Mouse (Mus musculus) 3T3-L1 (cell line): ENCODE data around the gene Plekhb2.
A peak's percentile ranks its signal among the peaks of the same experiment; 100 is the strongest.

Experiments
- DNase-seq: peaks from one replicate; pipeline ENCODE4 v3.0.0-alpha.2; 2015; ENCODE audit warnings: low read depth, low spot score

The Plekhb2 gene

DNA sequence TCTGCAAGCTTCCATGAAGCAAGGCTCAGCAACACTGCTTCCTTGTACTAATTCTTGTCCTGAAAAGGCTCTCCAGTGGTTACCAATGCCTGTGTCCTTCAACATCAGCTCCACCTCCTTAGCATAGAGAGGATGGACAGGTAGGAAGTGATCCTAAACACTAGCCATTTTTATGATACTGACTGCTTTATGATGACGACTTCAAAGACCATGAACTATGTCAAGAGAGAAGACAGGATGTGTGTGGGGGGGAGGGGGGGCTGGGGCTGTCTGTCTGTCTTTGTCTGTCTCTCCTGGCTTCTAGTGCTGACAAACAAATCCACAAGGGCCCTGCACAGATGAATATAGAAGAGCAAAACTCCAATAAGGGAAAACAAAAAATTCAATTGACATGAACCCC lies 18.4 kb upstream of the Plekhb2 start:
- DNase-seq, result no peak

DNA sequence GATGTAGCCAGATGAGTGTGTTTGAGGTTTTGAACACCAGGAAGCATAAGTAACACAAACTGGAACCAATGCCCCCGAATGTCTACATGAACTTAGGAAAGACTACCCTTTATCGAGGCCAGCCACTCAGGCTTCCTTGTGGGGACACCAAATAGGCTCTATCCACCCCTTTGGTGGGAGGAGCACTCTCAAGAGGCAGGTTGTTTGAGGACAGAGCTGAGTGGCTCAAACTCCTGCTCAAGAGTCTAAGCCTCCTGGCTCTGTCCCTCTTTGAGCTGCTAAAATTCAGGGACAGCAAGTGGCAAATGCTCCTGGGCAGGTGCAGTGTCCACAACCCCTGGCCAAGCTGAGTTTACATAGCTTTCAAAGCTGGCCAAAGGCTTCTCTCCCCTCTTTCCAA lies 14.9 kb upstream of the Plekhb2 start:
- no peak for DNase-seq

DNA sequence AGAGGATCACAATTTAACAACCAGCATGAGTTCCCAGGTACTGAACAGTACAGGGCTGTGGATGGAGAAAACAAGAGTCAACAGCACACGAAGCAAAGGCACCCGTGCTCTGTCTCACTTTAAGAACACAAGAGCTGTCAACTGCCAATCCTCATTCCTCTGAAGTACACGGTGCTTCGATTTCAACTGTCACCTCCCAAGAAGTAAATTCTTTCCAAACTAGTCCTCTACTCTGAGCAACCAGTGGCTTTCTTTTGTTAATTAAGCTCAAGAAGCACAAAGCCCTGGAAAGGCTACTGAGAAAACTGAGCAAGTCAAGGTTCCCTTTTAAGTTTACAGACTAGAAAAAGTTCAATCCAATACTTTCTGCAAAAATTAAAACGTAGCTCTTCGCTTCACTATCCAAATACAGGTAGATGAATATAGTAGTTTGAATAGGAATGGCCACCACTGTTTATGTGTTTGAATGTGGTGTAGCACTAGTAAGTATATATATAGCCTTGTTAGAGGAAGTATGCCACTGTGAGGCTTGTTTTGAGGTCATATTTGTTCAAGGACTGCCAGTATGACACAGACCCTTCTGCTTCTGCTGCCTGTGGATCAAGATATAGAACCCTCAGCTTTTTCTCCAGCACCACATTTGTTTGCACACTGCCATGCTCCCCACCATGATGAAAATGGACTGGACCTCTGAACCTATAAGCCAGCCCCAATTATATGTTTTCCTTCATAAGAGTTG lies 11.7 kb upstream of the Plekhb2 start:
- DNase-seq, result no peak

DNA sequence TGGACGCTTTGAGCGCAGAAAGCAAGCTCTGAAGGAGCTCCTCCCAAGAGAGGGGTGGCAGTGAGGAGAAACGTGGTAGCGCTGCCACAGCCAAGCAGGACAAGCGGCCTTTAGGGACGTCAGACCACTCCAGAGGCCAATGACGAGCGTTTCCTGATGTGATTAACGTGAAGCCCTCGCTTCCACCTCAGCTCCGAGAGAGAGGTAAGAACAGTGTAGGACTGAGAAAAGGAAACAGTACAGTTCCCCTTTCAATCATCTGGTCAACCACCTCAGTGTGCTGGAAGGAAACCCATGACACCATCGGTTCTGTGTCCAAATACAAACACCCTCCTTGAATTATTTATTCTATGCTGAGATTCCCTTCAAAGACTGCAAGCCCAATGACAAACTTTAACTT lies 10.5 kb upstream of the Plekhb2 start:
- no peak for DNase-seq

DNA sequence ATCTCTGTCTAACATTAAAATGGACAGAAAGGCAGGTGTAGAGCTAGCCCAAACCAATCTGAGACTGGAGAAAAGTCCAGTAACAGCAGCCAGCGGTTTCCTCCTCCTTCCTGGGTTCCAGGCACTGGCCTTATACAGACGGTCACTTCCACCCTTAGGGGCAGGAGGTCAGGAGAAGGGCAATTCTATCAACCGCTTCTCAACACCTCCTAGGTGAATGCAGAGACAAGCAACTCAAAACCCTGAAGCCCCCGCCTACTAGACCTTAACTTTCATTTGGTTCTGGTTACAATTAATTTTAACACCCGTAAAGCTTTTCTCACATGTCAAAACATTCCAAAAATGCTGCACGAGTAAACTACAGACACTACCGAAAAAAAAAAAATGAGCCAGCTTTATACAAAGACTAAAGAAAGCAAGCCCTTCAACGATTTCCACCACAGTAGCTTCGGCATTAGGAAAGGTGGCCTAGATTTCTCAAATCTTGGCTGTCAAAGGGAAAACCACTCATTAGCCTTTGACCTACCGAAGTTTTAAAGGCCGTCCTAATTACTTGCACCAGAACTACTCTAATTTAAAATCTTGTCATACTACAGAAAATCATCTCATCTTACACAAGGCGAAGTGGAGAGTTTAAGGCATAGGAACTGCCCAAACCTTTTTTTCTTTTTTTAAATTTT lies 7.9 kb upstream of the Plekhb2 start:
- peak; percentile 34 for DNase-seq

DNA sequence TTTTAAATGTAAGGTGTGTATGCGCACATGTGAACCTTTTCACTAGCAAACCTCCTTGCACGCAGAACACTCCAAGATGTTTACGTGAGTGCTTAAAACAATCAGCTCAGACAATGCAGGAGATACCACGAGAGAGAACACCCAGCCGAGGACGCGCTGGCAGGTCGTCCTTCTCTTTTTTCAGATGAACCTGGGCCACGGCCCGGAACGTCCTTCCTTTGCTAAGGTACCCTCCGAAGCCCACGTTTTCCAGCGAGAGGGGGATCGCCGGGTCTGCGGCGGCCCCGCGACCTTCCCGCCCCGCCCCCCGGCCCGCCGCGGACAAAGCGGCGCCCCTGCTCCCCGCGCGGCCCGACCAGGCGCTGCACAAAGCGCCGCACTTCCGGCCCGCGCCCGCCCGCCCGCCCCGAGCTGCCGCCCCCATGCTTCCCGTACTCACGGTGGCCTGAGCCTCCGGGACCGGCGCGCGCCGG lies 7.4 kb upstream of the Plekhb2 start:
- peak; percentile 47 for DNase-seq

DNA sequence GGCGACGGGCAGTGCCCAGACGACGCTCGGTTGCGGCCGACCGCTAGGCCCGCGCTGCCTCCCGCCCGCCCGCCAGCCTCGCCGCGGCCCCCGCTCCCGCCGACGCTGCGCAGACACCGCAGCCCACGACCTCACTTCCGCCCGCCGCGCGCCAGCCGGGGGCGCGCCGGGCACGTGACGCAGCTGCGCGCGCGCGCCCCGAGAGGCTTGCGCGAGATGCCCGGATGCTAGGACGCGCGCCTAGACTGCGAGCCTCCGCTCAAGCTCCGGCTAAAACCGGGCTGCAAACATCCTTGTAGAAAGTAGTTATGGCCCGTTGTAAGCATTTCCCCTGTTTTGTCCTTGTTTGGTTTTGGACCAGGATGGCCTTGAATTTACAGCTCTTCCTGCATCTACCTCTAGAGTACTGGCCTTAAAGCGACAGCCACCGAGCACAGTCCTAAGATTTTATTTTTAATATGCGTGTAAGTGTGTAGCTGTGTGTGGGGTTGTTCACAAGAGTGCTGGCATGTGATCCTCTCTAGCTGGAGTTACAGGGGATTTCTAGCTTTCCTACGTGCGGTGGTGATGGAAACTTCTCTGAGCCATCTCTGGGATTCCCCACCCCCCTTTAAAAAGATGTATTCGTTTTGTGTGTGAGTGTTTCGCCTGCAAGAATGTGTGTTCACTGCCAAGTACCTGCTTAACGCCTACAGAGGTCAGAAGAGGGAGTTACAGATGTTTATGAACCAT lies 6.7 kb upstream of the Plekhb2 start, which contains the start of gene Fam168b:
Gene Fam168b (minus strand): TSS at position 179 of the 732 bp plus-strand sequence.
- peak; percentile 76 for DNase-seq

DNA sequence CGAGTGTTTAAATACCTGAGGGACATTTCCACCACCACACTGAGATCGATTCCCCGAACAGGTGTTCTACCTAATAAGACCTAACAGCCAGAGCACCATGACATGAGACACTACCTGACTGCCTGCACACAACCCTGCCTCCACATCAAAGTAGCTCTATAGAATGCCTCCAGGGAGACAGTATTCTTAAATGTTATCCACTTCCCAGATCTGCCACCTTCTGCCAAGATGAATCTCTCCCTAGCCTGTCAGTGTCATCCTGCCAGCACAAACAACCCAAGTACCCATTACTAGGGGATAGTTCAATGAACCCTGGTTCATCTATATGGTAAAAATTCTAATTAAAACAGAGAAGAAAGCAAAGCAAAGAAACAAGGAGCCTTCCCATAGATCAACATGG lies 2.7 kb upstream of the Plekhb2 start:
- DNase-seq, result no peak

DNA sequence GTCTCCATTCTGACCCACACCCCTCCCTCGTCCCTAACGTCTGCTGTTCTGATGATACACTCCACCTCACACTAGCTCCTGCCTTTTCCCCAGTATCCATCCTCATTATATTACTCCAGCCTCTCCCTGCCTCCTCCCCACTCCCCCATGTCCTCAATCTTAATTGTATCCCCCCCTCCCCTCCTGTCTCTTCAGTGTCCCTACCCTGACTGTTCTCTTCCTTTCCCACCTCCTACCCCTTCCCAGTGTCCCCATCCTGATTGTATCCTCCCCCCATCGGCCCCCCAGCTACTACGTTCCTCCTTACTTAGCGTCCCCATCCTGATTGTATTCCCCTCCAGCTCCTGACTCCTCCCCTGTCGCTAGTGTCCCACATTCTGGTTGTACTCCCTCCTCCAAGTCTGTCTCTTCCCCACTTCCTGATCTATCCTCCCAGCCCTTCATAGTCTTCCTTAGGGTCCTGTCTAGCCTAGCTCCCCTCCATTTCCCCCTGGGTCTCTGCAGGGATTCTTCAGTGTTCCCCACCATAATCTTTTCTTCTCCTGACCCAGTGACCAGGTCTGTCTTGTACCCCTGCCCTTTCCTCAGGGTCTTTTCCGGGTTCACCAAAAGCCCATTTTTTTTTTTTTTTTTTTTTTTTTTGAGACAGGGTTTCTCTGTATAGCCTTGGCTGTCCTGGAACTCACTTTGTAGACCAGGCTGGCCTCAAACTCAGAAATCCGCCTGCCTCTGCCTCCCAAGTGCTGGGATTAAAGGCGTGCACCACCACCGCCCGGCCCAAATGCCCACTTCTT lies 764 bp downstream of the Plekhb2 start:
- no peak for DNase-seq

DNA sequence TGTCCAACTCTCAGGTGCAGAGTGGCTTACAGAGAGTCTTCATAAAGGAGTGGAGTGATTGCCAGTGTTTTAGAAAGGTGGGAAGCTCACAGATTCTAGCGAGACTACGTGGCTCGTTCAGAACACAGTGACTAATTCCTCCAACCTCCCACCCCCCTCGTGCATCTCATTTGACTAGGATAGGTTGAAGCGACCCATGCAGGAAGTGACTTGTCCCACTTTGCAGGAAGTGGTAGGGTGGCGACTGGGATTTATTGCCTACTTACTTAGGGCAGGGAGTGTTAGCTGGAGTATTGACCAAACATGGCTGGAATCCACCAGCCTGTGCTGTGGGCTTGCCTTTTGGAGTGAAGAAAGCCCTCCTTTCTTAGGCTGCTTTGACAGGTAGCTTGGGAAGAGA lies 1.8 kb downstream of the Plekhb2 start:
- DNase-seq, result no peak

DNA sequence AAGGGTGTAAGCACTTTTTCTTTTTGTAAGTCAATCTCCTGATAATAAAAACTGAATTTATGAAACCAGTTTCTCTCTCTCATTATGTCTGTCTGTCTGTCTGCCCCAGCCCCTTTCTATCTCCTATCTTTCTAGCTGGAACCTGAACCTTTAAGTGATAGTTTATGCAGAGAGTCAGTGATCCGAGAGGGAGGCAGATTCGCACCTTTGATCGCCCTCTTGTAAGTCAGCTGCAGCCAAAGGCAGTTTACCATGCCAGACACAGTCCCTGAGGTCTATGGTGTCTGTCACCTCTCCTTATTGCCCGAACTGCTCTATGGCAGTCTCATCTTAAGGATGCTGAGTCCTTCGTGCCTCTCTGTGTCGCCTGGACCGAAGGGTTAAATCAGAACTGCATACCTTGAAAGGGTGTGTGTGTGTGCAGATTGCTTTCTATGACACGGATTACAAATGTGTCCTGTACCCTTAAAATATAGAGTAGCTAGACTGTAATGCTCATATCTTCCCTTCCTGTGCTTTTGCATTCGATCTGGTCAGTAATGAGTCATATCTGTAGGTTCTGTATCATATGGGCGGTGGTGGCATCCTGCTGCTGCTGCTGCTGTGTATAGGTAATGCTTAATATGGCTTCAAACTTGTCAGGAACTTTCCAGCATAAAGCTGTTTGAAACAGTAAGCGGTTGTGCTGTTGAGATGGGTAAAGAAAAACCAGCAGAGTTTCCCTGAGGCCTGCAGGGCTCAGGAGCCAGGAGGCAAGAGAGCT lies 2.5 kb downstream of the Plekhb2 start:
- no peak for DNase-seq

DNA sequence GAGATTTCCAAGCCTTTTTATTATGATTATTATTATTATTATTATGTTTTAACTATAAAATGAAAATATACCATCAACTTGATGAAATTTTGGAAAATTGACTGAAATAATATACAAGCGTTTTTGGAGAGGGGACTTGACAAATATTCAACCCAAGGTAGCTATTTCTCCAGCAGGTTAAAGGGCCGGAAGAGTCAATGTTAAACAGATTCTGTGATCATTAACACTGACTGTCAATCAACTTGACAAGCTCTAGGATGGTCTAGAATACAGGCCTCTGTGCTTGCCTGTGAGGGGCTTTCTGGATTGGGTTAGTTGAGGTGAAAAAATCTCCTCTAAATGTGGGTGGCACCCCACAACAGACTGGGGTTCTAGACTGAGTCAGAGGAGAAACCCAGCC lies 4.0 kb downstream of the Plekhb2 start:
- no peak for DNase-seq

DNA sequence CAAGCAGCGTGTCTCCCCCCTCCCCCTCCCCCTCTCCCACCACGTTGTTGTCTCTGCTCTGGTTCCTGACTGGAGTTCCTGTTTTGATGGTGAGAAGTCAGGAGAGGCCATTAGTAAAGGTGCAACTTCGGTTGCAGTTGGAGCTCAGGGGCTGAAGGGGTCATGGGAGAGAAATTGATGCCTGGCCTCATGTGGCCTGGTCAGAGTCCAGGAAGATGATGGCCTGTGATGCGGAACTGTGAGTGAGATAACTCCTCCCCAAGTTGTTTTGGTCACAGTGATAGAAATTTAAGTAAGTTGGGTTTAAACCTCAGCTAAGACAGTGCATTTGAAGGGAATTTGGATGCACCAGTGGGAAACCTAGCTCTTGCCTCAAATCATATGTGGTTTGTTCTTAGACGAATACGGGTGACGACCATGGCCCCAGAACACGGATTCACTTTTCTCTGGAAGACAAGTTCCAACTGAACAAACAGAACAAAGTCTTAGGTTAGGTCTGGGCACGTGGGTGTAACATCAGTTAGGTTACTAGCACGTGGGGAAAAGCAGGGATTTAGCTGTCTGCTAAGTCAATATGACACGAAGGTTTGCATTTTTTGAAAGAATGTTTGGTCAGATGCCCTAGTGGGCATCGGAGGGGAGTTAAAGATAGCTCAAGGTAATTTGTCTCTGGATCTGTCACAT lies 5.4 kb downstream of the Plekhb2 start:
- no peak for DNase-seq

DNA sequence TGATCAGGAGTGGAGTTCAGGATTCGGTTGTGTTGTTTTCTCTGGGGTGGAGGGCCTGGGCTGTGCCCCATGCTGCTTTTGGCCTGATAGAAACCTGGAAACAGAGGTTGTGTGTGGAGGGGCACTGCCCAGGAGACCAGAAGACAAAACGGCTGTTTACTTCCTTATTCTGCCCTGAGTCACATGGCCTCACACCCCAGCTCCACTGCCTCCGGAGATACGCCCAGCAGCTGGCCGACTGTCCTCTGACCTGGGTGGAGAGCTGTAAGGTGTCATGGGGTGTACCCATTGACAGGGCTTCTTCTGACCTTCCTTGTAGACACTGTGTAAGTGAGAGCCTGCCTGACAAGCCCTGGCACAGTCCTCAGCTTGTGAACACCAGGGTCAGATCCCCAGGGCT lies 8.9 kb downstream of the Plekhb2 start:
- no peak for DNase-seq

DNA sequence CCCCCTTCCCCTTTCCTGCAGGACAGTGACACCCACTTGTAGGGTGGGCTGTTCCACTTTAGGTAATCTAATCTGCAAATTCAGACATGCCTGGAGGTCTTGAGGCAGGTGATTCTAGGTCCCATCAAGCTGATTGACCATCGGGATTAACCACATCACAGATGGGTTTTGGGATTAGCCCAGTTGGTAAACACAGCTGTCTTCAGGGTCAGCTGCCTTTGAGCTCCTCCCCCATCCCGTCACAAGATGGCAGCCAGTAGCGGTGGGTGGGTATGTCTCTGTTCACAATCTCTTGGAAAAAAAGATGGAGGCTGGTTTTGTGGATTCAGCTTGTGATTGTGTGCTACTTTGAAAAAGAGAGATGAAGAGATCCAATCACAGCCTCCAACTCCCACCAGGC lies 10.0 kb downstream of the Plekhb2 start:
- DNase-seq, result no peak

DNA sequence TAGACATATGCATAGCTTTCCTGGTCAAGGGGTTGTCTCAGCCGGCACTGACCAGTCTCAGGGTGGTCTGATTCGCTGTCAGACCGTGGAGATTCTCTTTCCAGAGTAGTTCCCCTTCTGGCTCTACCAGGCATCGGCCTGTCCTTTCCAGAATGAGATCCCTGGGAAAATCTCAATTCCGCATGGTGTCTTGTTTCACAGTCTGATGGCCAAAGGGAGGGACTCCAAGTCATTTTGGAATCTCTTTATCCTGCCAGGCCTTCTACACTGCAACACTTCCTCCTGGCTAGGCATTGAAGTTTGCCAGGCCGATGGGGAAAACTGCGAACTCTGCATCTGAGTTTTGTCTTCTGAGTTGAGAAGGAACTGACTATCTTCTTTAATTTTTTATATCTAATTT lies 10.4 kb downstream of the Plekhb2 start:
- no peak for DNase-seq

DNA sequence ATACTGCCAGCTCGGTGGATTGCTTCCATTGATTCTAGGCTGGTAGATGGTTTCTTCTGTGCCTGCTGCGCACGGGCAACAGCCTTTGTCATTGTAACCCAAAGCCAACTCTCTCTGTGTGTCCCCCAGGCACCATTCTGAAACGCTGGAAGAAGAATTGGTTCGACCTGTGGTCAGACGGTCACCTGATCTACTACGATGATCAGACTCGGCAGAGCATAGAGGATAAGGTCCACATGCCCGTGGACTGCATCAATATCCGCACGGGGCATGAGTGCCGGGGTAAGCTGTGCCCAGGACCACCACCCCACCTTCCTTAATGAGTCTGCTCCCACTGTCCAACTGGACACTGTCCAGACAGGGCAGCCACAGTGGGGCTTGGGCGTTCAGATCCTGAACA lies 13.1 kb downstream of the Plekhb2 start:
- DNase-seq, result no peak

DNA sequence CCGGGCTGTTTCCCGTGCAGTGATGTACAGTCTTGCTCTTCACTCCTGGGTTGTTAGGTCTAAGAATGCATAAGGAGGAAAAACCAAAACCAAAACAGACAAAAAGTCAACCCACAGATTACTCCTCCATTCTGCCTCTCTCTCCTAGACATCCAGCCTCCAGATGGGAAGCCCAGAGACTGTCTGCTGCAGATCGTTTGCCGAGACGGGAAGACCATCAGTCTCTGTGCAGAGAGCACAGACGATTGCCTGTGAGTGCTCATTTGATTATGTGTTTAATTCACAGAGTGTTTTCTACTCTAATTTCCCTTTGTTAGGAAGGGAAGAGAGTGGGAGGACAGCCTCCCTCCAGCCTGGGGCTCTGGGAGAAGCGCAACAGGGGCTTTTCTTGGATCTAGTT lies 13.5 kb downstream of the Plekhb2 start:
- DNase-seq, result no peak

DNA sequence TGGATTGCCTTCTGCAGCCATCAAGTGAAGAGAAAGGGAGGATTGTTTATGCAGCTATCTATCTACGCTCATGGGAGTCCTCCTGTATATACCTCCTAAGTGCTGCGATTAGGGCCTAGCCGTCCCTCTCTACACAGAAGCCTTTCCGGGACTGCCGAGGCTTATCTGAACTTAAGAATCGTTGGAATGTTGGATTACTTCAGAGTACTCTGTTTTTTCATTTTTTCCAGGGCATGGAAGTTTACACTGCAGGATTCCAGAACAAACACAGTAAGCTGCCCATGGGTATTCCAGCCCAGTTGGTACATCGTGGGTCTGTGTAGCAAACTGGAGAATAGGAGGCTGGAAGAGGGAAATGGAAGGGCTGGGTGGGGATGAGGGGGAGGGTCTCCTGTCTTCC lies 14.5 kb downstream of the Plekhb2 start:
- no peak for DNase-seq

DNA sequence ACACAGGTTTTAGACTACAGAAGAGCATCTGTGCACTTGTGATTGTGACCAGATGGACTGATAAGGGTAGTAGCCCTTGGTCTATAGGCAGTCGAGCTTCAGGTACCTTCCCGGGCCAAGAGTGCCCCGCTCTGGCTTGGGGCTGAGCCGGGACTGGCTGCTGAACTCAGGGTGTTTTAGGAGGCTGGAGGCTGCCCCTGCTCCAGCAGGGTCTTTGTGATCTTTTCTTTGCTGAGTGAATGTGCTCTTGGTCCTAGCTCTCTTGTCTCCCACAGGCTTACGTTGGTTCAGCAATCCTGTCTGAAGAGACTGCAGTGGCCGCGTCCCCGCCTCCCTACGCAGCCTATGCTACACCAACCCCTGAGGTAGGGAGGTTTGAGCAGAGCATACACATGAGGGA lies 16.1 kb downstream of the Plekhb2 start:
- no peak for DNase-seq
